Mouse (Mus musculus) midbrain, postnatal 0 days (tissue): ENCODE measurements around the gene Cdk11b. TPM values are rescaled to one million over a fixed set of nuclear protein-coding genes. Genes with fewer than 3 reads are reported as not detected.
A peak's percentile ranks its signal among the peaks of the same experiment; 100 is the strongest.

Source experiments
- ATAC-seq: fragments of 200-750 bp; cut with Nextera tagmentation; 2 replicates; pipeline ENCODE4 v1.8.0; 2017; ENCODE audit warnings: moderate number of reproducible peaks, mild to moderate bottlenecking, moderate TSS enrichment, moderate library complexity; ENCODE audit not compliant: low FRiP score
- DNase-seq: peaks from one replicate; pipeline ENCODE4 v3.0.0-alpha.2; 2015; ENCODE audit warnings: low spot score
- H3K27ac ChIP-seq: fragments of 300-500 bp; sonication (generic); 2 replicates; pipeline ENCODE4 v1.5.1; 2014; ENCODE audit warnings: low read depth, mild to moderate bottlenecking, low read length, mixed read lengths
- H3K27me3 ChIP-seq: fragments of 300-500 bp; sonication (generic); 2 replicates; pipeline ENCODE4 v1.6.1; 2014; ENCODE audit warnings: low read length, control low read depth, mixed read lengths; ENCODE audit not compliant: insufficient read depth
- H3K36me3 ChIP-seq: fragments of 300-500 bp; sonication (generic); 2 replicates; pipeline ENCODE4 v1.6.1; 2014; ENCODE audit warnings: low read length, control low read depth, mixed read lengths; ENCODE audit not compliant: insufficient read depth
- H3K4me1 ChIP-seq: fragments of 300-500 bp; sonication (generic); 2 replicates; pipeline ENCODE4 v1.6.1; 2014; ENCODE audit warnings: mild to moderate bottlenecking, control low read depth, antibody characterized with exemption, low read length, mixed read lengths; ENCODE audit not compliant: insufficient read depth
- H3K4me2 ChIP-seq: fragments of 300-500 bp; sonication (generic); 2 replicates; pipeline ENCODE4 v1.6.1; 2014; ENCODE audit warnings: low read depth, mild to moderate bottlenecking, low read length, mixed read lengths; ENCODE audit not compliant: poor library complexity, severe bottlenecking
- H3K4me3 ChIP-seq: fragments of 300-500 bp; sonication (generic); 2 replicates; pipeline ENCODE4 v1.5.1; 2014; ENCODE audit warnings: low read depth, mild to moderate bottlenecking, low read length, moderate library complexity
- H3K9ac ChIP-seq: fragments of 300-500 bp; sonication (generic); replicated peaks from 2 replicates; pipeline ENCODE4 v1.6.1; 2014; ENCODE audit warnings: mild to moderate bottlenecking, low read length, moderate library complexity, mixed read lengths; ENCODE audit not compliant: poor library complexity, severe bottlenecking
- H3K9me3 ChIP-seq: fragments of 300-500 bp; sonication (generic); 2 replicates; pipeline ENCODE4 v1.6.1; 2016; ENCODE audit warnings: low read length, control low read depth
- CTCF ChIP-seq: IDR thresholded peaks from 2 replicates; pipeline ENCODE4 v1.5.1; 2016; ENCODE audit warnings: antibody characterized with exemption, mild to moderate bottlenecking
- WGBS: fragments of 180-500 bp; shearing (Covaris S2); extraction: QIAGEN DNeasy Blood & Tissue Kit; methylation state at CpG from one replicate; pipeline ENCODE4 v1.1.7; 2014; 5-methylcytosine and 5-hydroxymethylcytosine counted together
- polyA plus RNA-seq: library from polyadenylated mRNA; unstranded; fragments of >200 nt; fragmentation: Nextera tagmentation; extraction: Ambion mirVana; gene quantifications from 2 replicates; pipeline ENCODE4 v1.2.1, GENCODE M21; 2015
- total RNA-seq: library from RNA; depleted of rRNA; stranded (reverse); fragments of >200 nt; gene quantifications from 2 replicates; pipeline ENCODE4 v1.2.3, GENCODE M21; 2014; rRNA removed

Gene Cdk11b
- total RNA-seq, result 15.2 and 25.3 TPM in 2 replicates
- 60.2 and 64.1 TPM in 2 replicates for polyA plus RNA-seq

GRCm38 (mm10) chr4:155624338-155625291 lies at the start of gene Cdk11b:
Gene Cdk11b, plus strand, starts transcription at chr4:155624854.
- Histone ChIP-seq H3K27ac (peak within 1 kb of the TSS; percentile 86), H3K9ac (peak within 1 kb of the TSS; percentile 67), H3K9me3 (no peaks in the 10 kb centered on the region), H3K27me3 (no peaks in the 10 kb centered on the region), H3K36me3 (peaks cover 13% of the 10 kb centered on the region), H3K4me3 (peak within 1 kb of the TSS; percentile 74), H3K4me1 (peaks cover 4% of the 10 kb centered on the region; the same call in 1 of the 2 replicates), H3K4me2 (peak within 1 kb of the TSS; percentile 74)
- WGBS, result under 1% methylated on average over 83 of the region's 84 CpGs
- DNase-seq (peak; percentile 99), ATAC-seq (peak; percentile 100)
- no peak for TF ChIP-seq CTCF

- H3K4me3 ChIP-seq, result no peak overlapping the region
- no peaks in the 10 kb centered on the region for H3K9me3 ChIP-seq
- H3K27ac ChIP-seq, result no peak overlapping the region
- H3K9ac ChIP-seq, result no peak overlapping the region
- H3K27me3 ChIP-seq, result no peaks in the 10 kb centered on the region
- no peak for ATAC-seq
- H3K4me1 ChIP-seq, result no peaks in the 10 kb centered on the region
- DNase-seq, result no peak
- no peak for TF ChIP-seq CTCF
- peaks cover 23% of the 10 kb centered on the region for H3K36me3 ChIP-seq
- 94% methylated on average over 11 of the region's 11 CpGs for WGBS
- H3K4me2 ChIP-seq, result no peak overlapping the region
These were observed 49.7 kb upstream of the Cdk11b start for GRCm38 (mm10) chr4:155574931-155575330.

GRCm38 (mm10) chr4:155575521-155575920 lies 49.1 kb upstream of the Cdk11b start:
- no peak overlapping the region for H3K4me2 ChIP-seq
- 91% methylated on average over 8 of the region's 8 CpGs for WGBS
- ATAC-seq (no peak), DNase-seq (no peak)
- no peak overlapping the region for H3K9ac ChIP-seq
- H3K4me1 ChIP-seq, result no peaks in the 10 kb centered on the region
- H3K4me3 ChIP-seq, result no peak overlapping the region
- H3K27ac ChIP-seq, result no peak overlapping the region
- H3K27me3 ChIP-seq, result no peaks in the 10 kb centered on the region
- no peaks in the 10 kb centered on the region for H3K9me3 ChIP-seq
- TF ChIP-seq CTCF, result no peak
- peaks cover 23% of the 10 kb centered on the region for H3K36me3 ChIP-seq

- no peak for ATAC-seq
- H3K4me2 ChIP-seq, result no peak overlapping the region
- DNase-seq, result no peak
- no peak overlapping the region for H3K4me3 ChIP-seq
- TF ChIP-seq CTCF, result no peak
- H3K27ac ChIP-seq, result no peak overlapping the region
- H3K4me1 ChIP-seq, result no peaks in the 10 kb centered on the region
- 94% methylated on average over 9 of the region's 9 CpGs for WGBS
- H3K36me3 ChIP-seq, result peaks cover 24% of the 10 kb centered on the region
- no peaks in the 10 kb centered on the region for H3K9me3 ChIP-seq
- H3K27me3 ChIP-seq, result no peaks in the 10 kb centered on the region
- H3K9ac ChIP-seq, result no peak overlapping the region
These were observed 47.5 kb upstream of the Cdk11b start for GRCm38 (mm10) chr4:155577132-155577531.

- Histone ChIP-seq H3K4me3 (no peak overlapping the region), H3K36me3 (peaks cover 30% of the 10 kb centered on the region), H3K4me2 (no peak overlapping the region), H3K9ac (no peak overlapping the region), H3K9me3 (no peaks in the 10 kb centered on the region), H3K27ac (no peak overlapping the region), H3K4me1 (no peaks in the 10 kb centered on the region), H3K27me3 (no peaks in the 10 kb centered on the region)
- TF ChIP-seq CTCF, result no peak
- WGBS, result 92% methylated on average over 5 of the region's 5 CpGs
- DNase-seq, result no peak
- ATAC-seq, result no peak
These were observed 46.9 kb upstream of the Cdk11b start for GRCm38 (mm10) chr4:155577741-155578140.
